Mouse (Mus musculus) heart, adult 2 months (tissue): ENCODE results near the gene Cenpa.

ENCODE experiments used
- CTCF ChIP-seq: fragments of 200-600 bp; IDR thresholded peaks from 2 replicates; pipeline ENCODE4 v1.8.1; 2022; ENCODE audit warnings: antibody characterized with exemption, mild to moderate bottlenecking, moderate library complexity
- POLR2A ChIP-seq: fragments of 200-500 bp; IDR thresholded peaks from 2 replicates; pipeline ENCODE4 v1.6.1; 2011; ENCODE audit warnings: mild to moderate bottlenecking, low read depth, low read length, control low read depth; ENCODE audit not compliant: insufficient read depth

- TF ChIP-seq CTCF (no peak), POLR2A (no peak)
Observed at GRCm38 (mm10) chr5:30643477-30644179, 22.9 kb upstream of the Cenpa start.
